Mouse (Mus musculus) liver, embryonic 14.5 days (tissue): ENCODE results near the gene Plcb3. TPM values are rescaled to one million over a fixed set of nuclear protein-coding genes. Genes with fewer than 3 reads are reported as not detected.

Experiments used
- ATAC-seq: fragments of 200-750 bp; cut with Nextera tagmentation; 2 replicates; pipeline ENCODE4 v1.8.0; 2017; ENCODE audit warnings: moderate number of reproducible peaks, mild to moderate bottlenecking, moderate library complexity; ENCODE audit not compliant: insufficient read depth
- DNase-seq, 3 experiments: peaks; one replicate each; pipeline ENCODE4 v3.0.0-alpha.2; 2012 to 2013; ENCODE audit warnings: low read depth in 3 of 3, low spot score in 3 of 3
- H3K27ac ChIP-seq: fragments of 300-500 bp; sonication (generic); 2 replicates; pipeline ENCODE4 v1.5.1; 2014; ENCODE audit warnings: moderate library complexity, mild to moderate bottlenecking, control low read depth, inconsistent platforms
- H3K27me3 ChIP-seq: fragments of 300-500 bp; sonication (generic); 2 replicates; pipeline ENCODE4 v1.6.1; 2014; ENCODE audit warnings: mild to moderate bottlenecking, low read length, moderate library complexity; ENCODE audit not compliant: control insufficient read depth, insufficient read depth
- H3K36me3 ChIP-seq: fragments of 300-500 bp; sonication (generic); replicated peaks from 2 replicates; pipeline ENCODE4 v1.6.1; 2014; ENCODE audit warnings: low read depth; ENCODE audit not compliant: control insufficient read depth, insufficient read depth
- H3K4me1 ChIP-seq, 2 experiments: fragments of 200-500 bp in 1 of 2; fragments of 300-500 bp in 1 of 2; sonication (generic) in 1 of 2; replicated peaks; 2 replicates each; pipeline ENCODE4 v1.6.1; 2012 to 2014; ENCODE audit warnings: antibody characterized with exemption in 1 of 2, inconsistent platforms in 1 of 2, low read length in 1 of 2; ENCODE audit not compliant: control insufficient read depth in 2 of 2, insufficient read depth in 2 of 2
- H3K4me2 ChIP-seq: fragments of 300-500 bp; sonication (generic); 2 replicates; pipeline ENCODE4 v1.6.1; 2014; ENCODE audit warnings: low read depth, mild to moderate bottlenecking, control low read depth, moderate library complexity
- H3K4me3 ChIP-seq, 2 experiments: fragments of 200-500 bp in 1 of 2; fragments of 300-500 bp in 1 of 2; sonication (generic) in 1 of 2; 2 replicates each; pipeline ENCODE4 v1.5.1; 2012 to 2014; ENCODE audit warnings: low read depth in 2 of 2, low read length in 2 of 2, mild to moderate bottlenecking in 2 of 2, control low read depth in 1 of 2, inconsistent platforms in 1 of 2, moderate library complexity in 1 of 2; ENCODE audit not compliant: insufficient read depth in 1 of 2
- H3K9ac ChIP-seq: fragments of 300-500 bp; sonication (generic); replicated peaks from 2 replicates; pipeline ENCODE4 v1.6.1; 2014; ENCODE audit warnings: mild to moderate bottlenecking, control low read depth, moderate library complexity
- H3K9me3 ChIP-seq: fragments of 300-500 bp; sonication (generic); 2 replicates; pipeline ENCODE4 v1.6.1; 2016; ENCODE audit warnings: low read length, mixed read lengths; ENCODE audit not compliant: control insufficient read depth
- CTCF ChIP-seq: IDR thresholded peaks from 2 replicates; pipeline ENCODE4 v1.5.1; 2016; ENCODE audit warnings: antibody characterized with exemption, low read depth, control low read depth
- EP300 ChIP-seq: IDR thresholded peaks from 2 replicates; pipeline ENCODE4 v1.6.1; 2016; ENCODE audit warnings: antibody characterized with exemption, low read depth
- WGBS: fragments of 180-500 bp; shearing (Covaris S2); extraction: QIAGEN DNeasy Blood & Tissue Kit; methylation state at CpG from one replicate; pipeline ENCODE4 v1.1.7; 2014; ENCODE audit not compliant: insufficient replicate concordance; 5-methylcytosine and 5-hydroxymethylcytosine counted together
- polyA plus RNA-seq, 2 experiments: library from polyadenylated mRNA; depleted of rRNA in 1 of 2; stranded (reverse) in 1 of 2; unstranded in 1 of 2; fragments of >200 nt; fragmentation: Nextera tagmentation in 1 of 2; extraction: Ambion mirVana in 1 of 2; gene quantifications; 2 replicates each; pipeline versions ENCODE4 v1.2.1 to v1.2.3; 2012 to 2014

Gene Plcb3
- polyA plus RNA-seq, 2 experiments: 4.6 to 7.7 TPM

- H3K4me2 ChIP-seq: no peak overlapping the region
- ATAC-seq (no peak), DNase-seq (no peak)
- H3K4me1 ChIP-seq: peaks cover 7 to 21% of the 10 kb centered on the region in 2 experiments
- no peaks in the 10 kb centered on the region for H3K36me3 ChIP-seq
- no peak overlapping the region for H3K4me3 ChIP-seq
- H3K27me3 ChIP-seq: peaks cover 8% of the 10 kb centered on the region
- no peak overlapping the region for H3K27ac ChIP-seq
- H3K9ac ChIP-seq: no peak overlapping the region
- H3K9me3 ChIP-seq: no peaks in the 10 kb centered on the region
- TF ChIP-seq EP300 (no peak), CTCF (no peak)
Measured at GRCm38 (mm10) chr19:6919431-6919830, 56.8 kb downstream of the Plcb3 start.

DNA sequence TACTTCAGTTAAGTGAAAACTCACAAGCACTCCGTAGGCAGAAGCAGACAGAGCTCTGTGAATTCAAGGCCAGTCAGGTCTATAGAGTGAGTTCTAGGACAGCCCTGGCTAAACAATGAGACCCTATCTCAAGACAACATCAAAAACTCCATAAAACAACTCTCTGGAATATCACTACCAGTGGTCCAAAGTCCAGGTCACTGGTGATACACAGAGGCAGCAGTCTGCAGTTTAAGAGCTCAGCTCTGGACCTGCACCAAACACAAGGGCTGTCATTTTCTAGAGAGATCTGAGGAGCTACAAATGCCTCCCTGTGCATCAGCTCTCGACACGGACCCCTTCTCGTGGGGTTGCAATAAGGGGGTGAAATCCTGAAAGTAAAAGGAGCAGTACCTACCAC, 57.9 kb downstream of the Plcb3 start:
- WGBS: 66% methylated on average over 4 of the region's 4 CpGs
- Histone ChIP-seq H3K9me3 (no peaks in the 10 kb centered on the region), H3K4me1 (peaks cover 7 to 21% of the 10 kb centered on the region in 2 experiments), H3K36me3 (no peaks in the 10 kb centered on the region; the same call in 1 of the 2 replicates), H3K27me3 (peaks cover under 1% of the 10 kb centered on the region; the same call in 1 of the 2 replicates), H3K9ac (no peak overlapping the region), H3K4me2 (no peak overlapping the region), H3K4me3 (no peak overlapping the region), H3K27ac (no peak overlapping the region)
- TF ChIP-seq EP300: no peak
- TF ChIP-seq CTCF: no peak
- ATAC-seq (no peak), DNase-seq (no peak)

GRCm38 (mm10) chr19:6916496-6916895, 59.8 kb downstream of the Plcb3 start:
- Histone ChIP-seq H3K4me2 (no peak overlapping the region), H3K36me3 (peaks cover 14% of the 10 kb centered on the region), H3K27me3 (no peaks in the 10 kb centered on the region), H3K27ac (no peak overlapping the region), H3K4me1 (peaks cover 0 to 11% of the 10 kb centered on the region in 2 experiments), H3K4me3 (no peak overlapping the region), H3K9me3 (no peaks in the 10 kb centered on the region), H3K9ac (no peak overlapping the region)
- ATAC-seq (no peak), DNase-seq (no peak)
- 71% methylated on average over 4 of the region's 4 CpGs for WGBS
- TF ChIP-seq CTCF: no peak
- no peak for TF ChIP-seq EP300

- Histone ChIP-seq H3K36me3 (peaks cover 17% of the 10 kb centered on the region), H3K27me3 (no peaks in the 10 kb centered on the region), H3K9ac (peak overlapping the region; percentile 13; the same call in 1 of the 2 replicates), H3K4me1 (peaks cover 2 to 11% of the 10 kb centered on the region in 2 experiments), H3K27ac (peak overlapping the region; percentile 2), H3K4me2 (0 out of 2 replicates have a peak overlapping the region, but pooled peaks have one; percentile 11), H3K4me3 (no peak overlapping the region), H3K9me3 (no peaks in the 10 kb centered on the region)
- TF ChIP-seq EP300 (peak; percentile 51; the same call in 1 of the 2 replicates), CTCF (no peak)
- DNase-seq: peak in 1 of 3 experiments; percentile 30
- WGBS: 13% methylated on average over 4 of the region's 4 CpGs
- ATAC-seq: peak; percentile 71
Measured at GRCm38 (mm10) chr19:6915276-6915675, 61.0 kb downstream of the Plcb3 start.

- Histone ChIP-seq H3K27ac (no peak overlapping the region), H3K4me1 (peaks cover 2 to 11% of the 10 kb centered on the region in 2 experiments; a peak in 3 of 4 replicates), H3K9ac (no peak overlapping the region), H3K4me2 (no peak overlapping the region), H3K27me3 (no peaks in the 10 kb centered on the region), H3K36me3 (peaks cover 17% of the 10 kb centered on the region), H3K9me3 (no peaks in the 10 kb centered on the region), H3K4me3 (no peak overlapping the region)
- no peak for ATAC-seq
- WGBS: 70% methylated on average over 9 of the region's 9 CpGs
- TF ChIP-seq CTCF (no peak), EP300 (no peak)
- no peak for DNase-seq
Measured at GRCm38 (mm10) chr19:6914540-6914939, 61.7 kb downstream of the Plcb3 start.
